Mouse (Mus musculus): ENCODE data around the gene Otulin.

Otulin gene

DNA sequence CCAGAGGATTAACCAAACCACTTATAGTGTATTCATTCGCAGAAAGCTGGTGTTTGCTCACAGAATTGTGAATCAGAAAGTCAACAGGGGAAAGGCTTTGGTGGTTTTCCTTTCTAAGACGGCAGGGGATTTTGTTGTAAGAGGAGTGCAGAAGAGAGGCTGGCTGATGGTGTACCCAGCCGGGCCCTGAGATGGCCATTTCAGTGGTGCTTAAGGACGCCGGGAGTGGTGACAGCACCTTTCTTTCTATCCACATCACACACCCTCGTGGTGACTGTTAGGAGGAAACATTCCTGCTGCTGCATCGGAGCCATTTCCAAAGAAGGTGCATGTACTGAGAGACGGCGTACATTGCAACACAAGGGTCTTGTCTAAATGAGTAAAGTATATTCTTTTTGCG is 85.3 kb downstream of the Otulin start:
- no peak for DNase-seq

DNA sequence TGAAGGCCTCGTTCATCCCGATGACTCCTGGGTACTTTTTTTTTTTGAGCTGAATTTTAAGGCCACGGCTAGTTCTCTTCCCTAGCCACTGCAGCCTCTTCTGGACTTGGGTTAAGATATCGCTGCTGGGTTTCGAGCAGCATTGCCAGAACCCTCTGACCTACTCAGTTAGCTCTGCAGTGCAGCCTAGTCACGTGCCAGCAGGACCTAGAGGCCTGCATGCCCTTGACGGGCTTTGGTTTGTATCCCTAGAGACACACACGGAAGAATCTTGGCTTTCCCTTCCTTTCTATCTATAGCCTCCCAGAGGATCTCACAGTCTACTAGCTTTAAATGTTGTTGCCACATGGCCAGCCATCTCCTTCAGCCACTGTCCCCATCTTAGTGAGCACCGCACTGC is 90.7 kb downstream of the Otulin start:
- peak in 1 of 2 experiments; percentile 4 for DNase-seq

DNA sequence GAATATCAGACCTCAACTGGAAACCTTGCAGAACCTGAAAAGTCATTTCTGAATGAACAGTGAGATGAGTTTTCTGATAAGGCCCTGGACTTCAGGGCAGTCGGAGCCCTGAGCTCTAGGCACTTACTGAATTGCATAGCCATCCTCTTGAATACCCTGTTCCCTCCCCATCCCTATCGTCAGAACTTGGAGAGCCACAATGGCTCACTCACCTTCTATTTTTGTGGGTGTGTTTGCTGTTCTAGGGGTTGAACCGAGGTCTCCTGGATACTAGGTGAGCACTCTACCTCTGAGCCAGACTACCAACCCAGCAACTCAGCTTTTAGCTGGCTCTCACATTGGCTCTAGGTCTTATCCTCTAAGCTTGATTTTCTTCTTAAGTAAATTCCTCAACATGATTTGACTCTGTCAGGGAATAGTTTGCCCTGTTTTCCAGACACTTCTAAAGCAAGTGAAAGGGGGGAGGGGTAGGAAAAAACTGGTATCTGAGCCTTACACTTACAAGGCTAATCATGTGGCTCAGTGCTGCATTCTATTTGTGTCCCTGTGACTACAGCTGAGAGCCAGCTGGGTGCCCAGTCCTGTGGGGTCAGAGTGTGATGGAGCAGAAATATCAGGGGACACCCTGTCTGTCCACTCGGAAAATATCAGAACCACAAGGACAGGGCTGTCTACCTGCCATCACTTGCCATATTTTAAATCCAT is 92.8 kb downstream of the Otulin start:
- no peak for DNase-seq

DNA sequence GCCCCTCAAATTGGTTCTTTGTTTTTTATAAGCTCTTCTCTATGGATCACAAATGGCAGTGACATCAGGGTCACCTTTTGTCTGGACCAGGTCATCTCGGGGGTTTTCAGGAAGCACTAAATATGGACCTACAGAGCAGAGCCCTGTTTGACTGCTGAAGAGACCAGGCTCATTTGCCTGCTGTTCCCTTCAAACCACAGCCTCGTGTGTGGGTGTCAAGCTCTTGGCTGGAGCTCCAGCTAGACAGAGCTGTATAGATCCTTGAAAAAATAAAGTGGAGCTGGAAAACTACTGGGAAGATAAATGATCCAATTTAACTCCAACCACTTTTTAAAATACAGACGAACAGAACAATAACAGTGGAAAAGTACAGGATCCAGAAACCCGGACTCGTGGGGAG is 93.7 kb downstream of the Otulin start:
- DNase-seq: no peak

DNA sequence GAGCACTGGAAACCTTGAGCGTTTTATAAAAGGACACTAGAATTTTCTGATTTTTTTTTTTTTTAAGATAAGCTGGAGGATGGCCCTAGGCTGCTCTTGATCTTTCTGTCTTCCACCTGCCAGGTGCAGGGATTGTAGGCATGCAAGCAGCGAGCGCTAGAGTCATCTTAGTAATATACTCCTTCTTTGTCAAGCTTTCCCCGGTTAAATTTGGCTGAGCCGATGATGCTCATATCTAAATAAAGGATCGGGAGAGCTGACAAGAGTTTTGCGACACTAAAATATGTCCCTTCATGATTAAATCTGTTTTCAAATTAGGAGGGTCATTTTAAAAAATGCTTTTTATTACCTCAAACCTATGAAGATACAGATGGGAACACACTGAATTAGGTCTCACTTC is 94.3 kb downstream of the Otulin start:
- no peak for DNase-seq

DNA sequence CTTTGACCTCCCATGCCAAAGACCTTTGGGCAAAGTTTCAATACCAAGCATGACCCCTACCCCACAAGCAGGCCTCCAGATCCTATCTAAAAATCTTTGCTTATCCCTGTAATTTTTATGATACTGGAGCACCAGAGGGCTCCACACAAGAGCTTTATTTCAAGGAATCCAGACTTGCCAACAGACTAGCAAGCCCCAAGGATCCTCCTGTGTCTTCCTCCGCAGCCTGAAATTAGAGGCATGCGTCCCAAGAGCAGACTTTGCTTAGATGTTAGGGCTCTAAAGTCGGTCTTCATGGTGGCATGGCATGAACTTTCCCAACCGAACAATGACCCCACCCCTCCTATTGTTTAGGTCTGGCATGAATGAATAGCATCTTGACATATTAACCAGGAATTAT is 94.8 kb downstream of the Otulin start:
- no peak for DNase-seq

DNA sequence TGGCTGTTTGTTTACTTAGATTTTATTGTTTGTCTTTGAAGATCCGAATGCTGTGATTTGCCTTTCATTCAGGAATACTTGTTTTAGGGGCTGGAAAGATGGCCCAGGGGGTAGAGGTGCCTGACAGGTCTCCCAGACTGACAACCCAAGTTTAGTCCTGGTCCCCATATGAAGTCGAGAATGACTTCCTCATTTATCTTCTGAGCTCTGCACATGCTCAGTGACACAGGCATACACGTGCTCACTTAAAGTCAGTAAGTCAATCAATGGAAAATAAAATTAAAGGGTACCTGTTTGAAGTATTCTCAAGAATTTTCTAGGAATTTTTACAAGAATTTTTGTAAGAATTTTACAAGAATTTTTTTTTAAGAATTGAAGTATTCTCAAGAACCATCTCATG is 97.5 kb downstream of the Otulin start:
- DNase-seq: no peak

DNA sequence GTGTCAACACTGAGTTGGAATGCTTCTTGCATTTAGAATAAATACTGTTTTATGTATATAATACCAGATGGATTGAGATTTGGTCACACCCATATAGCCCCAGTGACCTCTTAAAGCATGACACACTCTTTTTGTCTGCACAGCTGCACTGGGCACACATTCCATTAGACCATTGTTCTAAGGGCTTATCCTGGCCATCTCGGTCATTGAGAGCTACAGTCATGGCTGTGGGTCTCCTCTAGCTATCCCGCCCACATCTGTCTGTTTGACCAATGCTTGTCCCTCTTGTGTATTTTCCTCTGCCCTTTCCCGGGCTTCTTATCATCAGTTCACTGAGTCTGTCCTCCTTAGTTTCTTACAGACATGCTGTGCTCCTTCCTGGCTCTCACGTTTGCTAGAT is 100.5 kb downstream of the Otulin start:
- no peak for DNase-seq

DNA sequence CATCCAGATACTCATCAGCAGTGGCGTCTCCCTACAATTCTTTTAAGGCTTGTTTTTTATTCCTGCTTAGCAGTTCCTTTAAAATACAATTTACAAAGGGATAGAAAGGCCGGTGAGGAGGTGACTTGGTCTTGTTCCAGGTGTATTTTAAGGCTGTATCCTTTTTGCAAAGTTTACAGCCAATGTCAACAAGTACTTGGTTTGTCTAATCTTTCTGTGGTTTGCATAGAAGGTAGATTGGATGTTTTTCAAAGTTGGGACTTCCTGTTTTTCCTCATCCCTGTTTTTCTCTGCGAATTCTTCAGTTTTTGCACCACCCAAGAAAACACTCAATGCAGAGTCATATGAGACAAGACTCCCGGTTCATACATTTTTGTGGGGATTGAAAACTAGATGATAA is 101.6 kb downstream of the Otulin start:
- no peak for DNase-seq

DNA sequence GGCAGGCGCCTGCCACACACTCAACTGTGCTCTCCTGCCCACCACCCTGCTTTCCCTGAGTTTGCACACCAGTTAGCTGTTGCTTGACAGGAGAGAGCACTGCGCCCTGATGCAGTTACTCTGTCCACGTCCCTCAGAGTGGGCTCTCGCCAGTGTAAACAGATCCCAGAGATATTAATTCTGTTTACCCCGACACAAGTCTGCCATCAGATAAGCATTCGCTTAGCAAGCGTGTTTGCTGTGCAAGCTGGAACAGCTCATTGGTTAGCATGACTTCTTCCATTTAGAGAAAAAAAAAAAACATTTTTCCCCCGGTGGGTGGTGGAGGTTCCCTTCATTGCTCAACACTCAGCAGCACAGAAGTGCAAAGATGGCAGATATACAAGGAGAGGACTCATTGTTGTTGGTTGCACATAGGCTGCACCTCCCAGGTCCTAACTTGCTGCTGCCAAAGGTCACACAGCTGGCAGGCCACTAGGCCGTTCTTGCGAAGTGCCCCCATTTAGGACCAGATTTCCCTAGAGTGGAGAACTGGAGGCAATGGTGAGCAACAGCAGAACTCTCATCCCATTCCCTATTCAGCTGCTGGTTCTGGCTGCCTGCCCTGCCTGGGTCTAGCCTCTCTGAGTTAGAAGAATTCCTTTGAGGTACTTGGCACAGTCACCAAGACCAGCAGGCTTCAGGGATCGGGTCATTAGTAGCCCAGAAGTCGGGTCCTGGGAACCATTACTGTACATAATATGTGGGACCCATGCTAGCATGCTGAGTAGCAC is 105.1 kb downstream of the Otulin start:
- peak in 1 of 2 experiments; percentile 12 for DNase-seq

DNA sequence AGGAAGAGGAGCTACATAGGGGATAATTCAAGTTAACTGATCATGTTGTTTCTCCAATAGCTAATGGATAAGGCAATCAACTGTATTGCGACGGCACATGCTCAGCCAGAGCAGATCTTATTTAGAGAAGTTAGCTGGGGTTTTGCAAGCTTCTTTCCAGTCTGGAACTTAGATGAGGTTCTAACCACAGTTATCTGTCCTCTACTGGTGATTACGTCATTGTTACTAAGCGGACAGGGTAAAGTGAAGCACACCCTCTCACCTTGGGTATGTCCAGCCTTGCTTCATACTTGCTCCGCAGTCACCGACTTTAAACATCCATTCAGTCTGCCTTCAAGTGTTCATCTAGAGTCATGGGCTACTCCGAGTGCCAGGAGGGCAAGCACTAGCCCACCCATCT is 110.6 kb downstream of the Otulin start:
- no peak for DNase-seq

DNA sequence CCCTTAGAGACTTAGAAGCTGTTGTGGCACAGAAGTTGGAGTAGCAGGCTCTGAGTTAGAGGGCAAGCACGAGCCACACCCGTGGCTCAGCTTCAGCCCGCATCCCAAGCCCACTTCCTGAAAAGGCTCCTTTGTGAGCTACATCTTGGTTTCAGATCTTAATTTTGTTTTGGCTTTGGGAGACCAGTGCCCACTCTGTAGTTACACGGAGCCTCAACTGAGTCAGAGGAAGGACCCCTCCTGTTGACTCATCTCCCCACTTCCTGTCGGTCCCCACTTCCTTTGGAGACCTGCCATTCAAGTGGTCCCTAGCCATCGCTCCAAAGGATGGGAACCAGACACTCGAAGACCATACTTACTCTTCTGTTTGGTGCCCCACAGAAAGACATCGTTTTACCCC is 112.5 kb downstream of the Otulin start:
- no peak for DNase-seq

DNA sequence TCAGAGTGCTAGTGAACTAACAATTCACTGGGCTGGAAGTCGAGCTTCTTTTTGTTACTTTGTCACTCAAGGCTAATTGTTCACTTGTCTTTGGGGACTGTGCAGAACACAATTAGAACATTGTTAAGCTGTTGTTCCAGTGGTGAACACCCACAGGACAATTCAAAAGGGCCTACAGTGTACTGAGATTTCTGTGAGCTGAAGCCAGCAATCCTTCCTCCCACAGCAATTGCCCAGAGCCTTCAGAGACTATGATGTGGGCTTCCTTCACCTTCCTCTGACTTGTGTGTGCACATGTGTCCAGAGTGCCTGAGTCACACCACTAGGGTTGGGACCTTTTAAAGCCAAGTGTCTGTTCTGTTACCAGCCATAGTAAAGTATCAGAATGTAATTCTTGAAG is 113.6 kb downstream of the Otulin start:
- no peak for DNase-seq

DNA sequence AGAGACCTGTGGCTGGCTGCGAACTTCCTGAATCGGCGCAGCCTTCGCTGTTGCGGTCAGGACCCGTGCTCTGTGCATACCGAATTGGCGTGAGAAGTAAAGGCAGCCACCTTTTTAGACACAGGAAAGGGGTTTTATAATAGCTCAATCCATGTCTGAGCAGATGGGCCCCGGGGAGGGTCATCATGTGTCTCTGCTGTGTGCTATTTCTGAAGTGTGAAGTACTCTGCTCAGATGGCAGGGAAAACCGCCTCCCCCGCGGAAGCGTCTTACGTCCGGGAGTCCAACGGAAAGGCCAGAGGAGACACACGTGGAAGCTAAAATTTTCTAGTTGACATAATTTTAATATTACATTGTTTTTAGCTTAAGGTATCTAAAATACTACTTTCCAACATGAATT is 121.5 kb downstream of the Otulin start:
- DNase-seq: no peak

DNA sequence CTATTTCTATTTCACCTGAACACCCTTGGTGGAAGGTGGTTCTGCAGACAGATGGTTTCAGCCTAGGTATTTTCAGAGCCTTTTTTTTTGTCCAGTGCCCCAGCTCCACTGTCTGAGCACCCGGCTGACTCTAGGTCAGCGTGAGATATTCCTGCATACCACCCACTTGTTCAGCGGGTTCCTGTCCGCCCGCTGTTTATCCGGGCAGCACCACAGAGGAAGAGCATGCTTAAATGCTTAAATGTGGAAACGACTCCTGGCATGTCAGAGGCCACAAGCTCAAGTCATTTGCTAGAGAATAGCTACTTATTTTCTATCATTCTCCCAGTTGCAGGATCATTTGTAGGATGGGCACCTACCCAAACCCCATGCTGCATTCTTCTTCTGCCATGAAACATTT is 122.3 kb downstream of the Otulin start:
- no peak for DNase-seq

DNA sequence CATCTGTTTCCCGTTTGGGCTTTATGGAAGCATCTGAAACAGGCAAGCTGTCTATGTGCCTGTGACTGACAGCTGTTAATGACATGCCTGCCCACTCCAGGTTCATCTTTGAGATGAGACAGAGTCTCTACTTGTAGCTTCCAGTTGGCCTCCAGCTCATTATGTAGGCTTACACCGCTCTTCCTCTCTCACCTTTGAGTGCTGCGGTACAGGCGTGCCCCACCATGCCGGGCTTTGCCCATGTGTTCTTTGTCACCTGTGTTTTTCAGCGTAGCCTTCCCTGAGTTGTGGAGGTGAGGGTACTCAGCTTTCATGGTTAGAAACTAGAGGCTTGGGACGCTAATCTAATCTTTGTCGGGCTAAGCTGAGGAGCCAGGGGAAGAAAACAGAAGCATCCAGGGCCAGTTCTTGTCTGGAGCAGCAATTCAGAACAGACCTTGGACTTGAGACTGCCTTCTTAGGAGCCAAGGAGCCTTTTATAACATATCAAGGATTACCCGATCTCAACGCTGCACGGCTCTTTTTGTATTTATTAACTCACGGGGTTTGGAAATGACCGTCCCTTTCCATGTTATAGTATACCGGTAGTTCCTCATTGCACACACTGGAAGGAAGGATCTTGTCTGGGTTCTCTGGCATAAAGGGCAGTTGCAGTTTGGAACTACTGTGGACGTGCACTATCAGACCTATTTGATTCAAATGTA is 123.4 kb downstream of the Otulin start:
- DNase-seq: peak; percentile 10 to 44

DNA sequence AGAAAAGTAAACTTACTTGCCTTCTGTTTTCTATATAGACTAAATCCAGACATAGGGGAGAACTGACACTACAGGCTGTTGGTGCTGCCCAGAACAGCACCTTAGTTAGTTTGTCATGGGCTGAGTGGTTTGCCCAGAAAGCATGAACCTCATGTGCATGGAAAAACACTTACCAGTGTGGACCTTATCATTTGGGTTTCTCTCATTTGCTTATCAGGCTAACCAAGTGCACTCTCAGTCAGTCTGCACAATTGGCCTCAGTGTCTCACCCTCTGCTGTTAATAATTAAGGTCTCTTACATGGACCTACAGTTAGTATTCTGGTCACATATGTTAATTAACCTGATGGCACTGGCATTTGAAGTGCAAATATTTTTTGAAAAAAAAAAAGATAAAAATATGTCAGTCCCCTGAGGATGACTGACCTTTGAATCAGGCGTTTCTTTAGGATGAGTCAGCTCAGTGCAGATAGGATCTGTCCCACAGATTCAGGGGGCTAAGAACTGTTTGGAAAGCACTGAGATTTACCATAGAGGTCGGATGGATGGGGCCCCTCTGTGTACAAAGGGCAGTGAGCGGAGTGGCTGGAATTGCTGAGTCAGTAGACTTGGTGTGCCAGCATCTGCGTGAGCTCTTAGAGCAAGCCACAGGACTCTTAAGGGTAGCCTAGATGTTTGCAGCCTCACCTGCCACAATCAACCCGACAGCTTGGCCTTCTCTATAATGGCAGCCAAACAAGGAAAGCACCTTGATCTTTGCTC is 124.2 kb downstream of the Otulin start:
- DNase-seq: no peak

DNA sequence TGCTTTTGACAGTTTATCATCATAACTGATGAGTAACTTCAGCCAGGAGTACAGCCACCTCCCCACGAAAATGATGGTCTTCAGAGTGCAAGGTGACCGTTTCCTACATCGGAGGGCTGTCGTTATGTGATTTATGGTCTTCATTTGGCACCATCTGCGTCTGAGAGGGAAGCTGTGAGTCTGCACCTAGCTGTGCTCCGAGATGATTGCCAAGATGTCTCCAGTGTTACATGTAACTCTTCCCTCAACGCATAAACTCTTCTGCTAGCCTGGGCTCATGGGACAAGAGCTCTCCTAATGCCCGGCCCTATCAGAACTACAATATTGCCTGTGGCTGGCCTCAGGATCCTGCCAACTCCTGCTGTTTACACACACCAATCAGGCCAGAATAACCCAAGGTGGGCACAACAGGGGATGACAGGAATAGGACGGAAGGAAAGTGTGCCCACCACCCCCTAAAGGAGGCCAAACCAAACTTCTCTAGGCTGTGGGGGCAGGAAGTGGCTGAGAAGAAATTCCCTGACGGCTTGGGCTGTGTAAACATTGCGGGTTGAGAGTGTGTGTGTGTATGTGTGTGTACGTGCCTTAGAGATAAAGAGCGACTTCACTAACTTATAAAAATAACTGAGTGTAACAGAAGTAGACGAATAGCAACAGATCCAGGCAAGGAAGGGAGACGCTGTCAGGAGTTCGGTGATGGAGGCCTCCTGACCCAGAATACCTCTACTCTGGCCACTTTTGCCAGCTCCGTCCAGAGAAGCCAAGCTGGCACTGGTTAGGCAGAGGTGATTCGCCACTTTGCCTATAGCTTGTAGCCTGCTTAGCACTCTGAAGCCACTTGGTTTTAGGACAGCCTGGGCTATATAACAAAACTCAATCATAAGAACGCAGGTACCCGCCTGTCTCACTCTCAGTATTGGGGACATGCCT is 126.4 kb downstream of the Otulin start:
- no peak for DNase-seq

DNA sequence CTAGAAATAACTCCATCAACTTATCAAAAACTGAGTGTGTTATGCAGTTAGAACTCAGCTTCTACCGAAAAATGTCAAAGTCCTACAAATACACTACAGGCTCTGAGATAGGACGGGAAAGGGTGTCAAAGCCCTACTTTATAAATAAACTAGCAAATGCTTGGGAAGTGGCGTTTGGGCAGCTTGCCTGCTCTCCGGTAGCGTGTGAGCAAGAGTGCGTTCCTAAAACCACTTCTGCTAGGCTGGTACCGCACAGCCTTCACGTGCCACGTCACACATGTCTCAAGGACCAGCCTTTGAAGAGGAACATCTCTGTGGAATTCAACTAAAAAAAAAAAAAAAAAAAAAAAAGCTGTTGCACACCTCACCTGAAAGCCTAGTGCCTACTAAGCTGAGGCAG is 127.3 kb downstream of the Otulin start:
- DNase-seq: no peak

DNA sequence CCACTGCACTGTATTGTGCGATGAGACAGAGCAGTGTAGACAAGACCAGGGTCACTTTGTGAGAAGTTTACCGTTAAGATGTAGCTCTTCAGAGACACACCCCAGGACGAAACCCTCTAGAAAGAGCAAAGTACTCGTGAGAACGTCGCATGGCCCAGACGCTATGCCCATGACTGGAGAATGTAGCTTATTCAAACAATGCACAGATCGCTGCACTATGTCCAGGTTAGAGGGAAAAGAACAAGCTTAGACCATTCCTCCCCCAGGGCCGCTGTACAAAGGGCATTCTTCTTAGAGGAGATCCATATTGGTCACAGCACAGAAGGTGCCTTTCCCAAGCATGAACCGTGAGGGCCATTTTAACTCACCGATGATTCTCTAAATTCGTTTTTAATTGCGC is 128.2 kb downstream of the Otulin start:
- no peak for DNase-seq

DNA sequence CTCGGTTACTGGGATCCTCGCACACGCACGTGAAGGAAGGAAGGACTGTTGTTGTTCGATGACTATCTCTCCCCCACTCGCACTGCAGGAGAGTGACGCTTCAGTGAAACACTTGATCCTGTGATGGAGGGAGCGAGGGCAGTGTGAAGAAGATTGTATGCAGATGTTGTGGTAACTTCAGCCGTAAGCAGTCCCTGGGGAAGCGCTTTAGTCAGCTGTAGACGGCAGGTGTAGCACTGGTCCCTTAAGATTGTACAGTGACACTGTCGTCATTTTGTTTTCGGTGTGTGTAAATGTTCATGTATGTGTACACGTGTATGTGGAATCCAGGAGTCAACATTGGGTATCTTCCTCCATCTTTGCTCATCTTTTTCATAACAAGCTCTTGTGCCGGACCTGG is 130.1 kb downstream of the Otulin start:
- DNase-seq: no peak

DNA sequence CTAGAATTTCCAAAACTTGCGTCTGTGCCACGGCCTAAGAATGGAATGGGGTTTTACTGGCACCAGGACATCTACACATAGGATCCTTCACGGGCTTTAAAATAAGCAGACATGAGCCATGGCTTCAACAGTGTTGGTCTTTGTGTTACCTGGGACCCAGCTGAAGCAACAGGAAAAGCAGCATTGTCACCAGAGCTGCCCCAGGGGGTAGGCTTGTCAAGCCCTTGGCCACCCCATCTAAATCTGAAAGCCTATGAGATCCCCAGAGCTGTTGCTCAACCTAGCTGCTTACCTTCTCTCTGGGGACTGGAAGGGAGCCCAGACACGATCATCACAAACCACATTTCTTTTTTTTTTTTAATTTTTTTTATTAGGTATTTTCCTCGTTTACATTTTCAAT is 132.4 kb downstream of the Otulin start:
- DNase-seq: no peak

Data from kidney, adult 8-10 months (tissue).